Mouse (Mus musculus): ENCODE data around the gene Reep6. TPM values are rescaled to one million over a fixed set of nuclear protein-coding genes. Genes with fewer than 3 reads are reported as not detected.
"Not testable (repeated sequence)": the region's sequence is repeated elsewhere in the genome, so short reads cannot be mapped to it uniquely, and the experiment has no call there.

Gene Reep6
- total RNA-seq, 2 experiments from 2014 or later = 9.3 to 10.1 TPM

- no peak for DNase-seq (ENCODE audit: extremely low spot score in 1 of 2, low spot score in 2 of 2)
- intact Hi-C loops (cut with DNase I) = loop anchor here (10.0 kb wide), 1 partner anchor 160 kb away; no protein-coding TSS in a partner anchor
These were observed 15.4 kb downstream of the Reep6 start for GRCm38 (mm10) chr10:80345122-80345521.

- not testable (repeated sequence) for DNase-seq (ENCODE audit: extremely low spot score in 1 of 2, low spot score in 2 of 2)
- intact Hi-C loops (cut with DNase I) = loop anchor here (10.0 kb wide), 1 partner anchor 159 kb away; no protein-coding TSS in a partner anchor
These were observed 16.2 kb downstream of the Reep6 start for GRCm38 (mm10) chr10:80345929-80346328.

GRCm38 (mm10) chr10:80347514-80347967, 17.8 kb downstream of the Reep6 start:
- intact Hi-C loops (cut with DNase I) = loop anchor here (10.0 kb wide), 1 partner anchor 157 kb away; no protein-coding TSS in a partner anchor

GRCm38 (mm10) chr10:80348244-80348781, 18.6 kb downstream of the Reep6 start, which contains the start of gene Adamtsl5:
Gene Adamtsl5 (minus strand): TSS chr10:80348412.
- intact Hi-C loops (cut with DNase I) = loop anchor here (10.0 kb wide), 1 partner anchor 156 kb away; no protein-coding TSS in a partner anchor
- peak in 1 of 2 experiments; percentile 67 for DNase-seq (ENCODE audit: extremely low spot score in 1 of 2, low spot score in 2 of 2)

More at GRCm38 (mm10) chr10:80347514-80347967, 17.8 kb downstream of the Reep6 start:
- DNase-seq (ENCODE audit: extremely low spot score in 1 of 2, low spot score in 2 of 2) = peak in 1 of 2 experiments; percentile 39

GRCm38 (mm10) chr10:80348981-80349380, 19.2 kb downstream of the Reep6 start:
- peak in 1 of 2 experiments; percentile 55 for DNase-seq (ENCODE audit: extremely low spot score in 1 of 2, low spot score in 2 of 2)
- intact Hi-C loops (cut with DNase I) = loop anchor here (10.0 kb wide), 1 partner anchor 156 kb away; no protein-coding TSS in a partner anchor

- DNase-seq (ENCODE audit: extremely low spot score in 1 of 2, low spot score in 2 of 2) = peak; percentile 50 to 85
- intact Hi-C loops (cut with DNase I) = no loop called here
These were observed 20.5 kb downstream of the Reep6 start for GRCm38 (mm10) chr10:80350292-80350691.

GRCm38 (mm10) chr10:80351896-80352295, 22.1 kb downstream of the Reep6 start:
- no peak for DNase-seq (ENCODE audit: extremely low spot score in 1 of 2, low spot score in 2 of 2)
- intact Hi-C loops (cut with DNase I) = no loop called here

GRCm38 (mm10) chr10:80352727-80353126, 23.0 kb downstream of the Reep6 start:
- intact Hi-C loops (cut with DNase I) = no loop called here
- DNase-seq (ENCODE audit: extremely low spot score in 1 of 2, low spot score in 2 of 2) = no peak

GRCm38 (mm10) chr10:80355431-80355830, 25.7 kb downstream of the Reep6 start:
- DNase-seq (ENCODE audit: extremely low spot score in 1 of 2, low spot score in 2 of 2) = no peak
- intact Hi-C loops (cut with DNase I) = no loop called here

- DNase-seq (ENCODE audit: extremely low spot score in 1 of 2, low spot score in 2 of 2) = no peak
- intact Hi-C loops (cut with DNase I) = loop anchor here (2.0 kb wide), 1 partner anchor 17 kb away; no protein-coding TSS in a partner anchor
These were observed 26.4 kb downstream of the Reep6 start, which contains the start of gene Plk5 for GRCm38 (mm10) chr10:80356001-80356682. Gene Plk5 (plus strand): TSS chr10:80356459.

GRCm38 (mm10) chr10:80356737-80357136, 27.0 kb downstream of the Reep6 start:
- intact Hi-C loops (cut with DNase I) = loop anchor here (2.0 kb wide), 1 partner anchor 16 kb away; no protein-coding TSS in a partner anchor
- DNase-seq (ENCODE audit: extremely low spot score in 1 of 2, low spot score in 2 of 2) = no peak

- intact Hi-C loops (cut with DNase I) = loop anchor here (2.0 kb wide), 1 partner anchor 15 kb away; no protein-coding TSS in a partner anchor
- DNase-seq (ENCODE audit: extremely low spot score in 1 of 2, low spot score in 2 of 2) = no peak
These were observed 27.6 kb downstream of the Reep6 start for GRCm38 (mm10) chr10:80357336-80357735.

- peak in 1 of 2 experiments; percentile 59 for DNase-seq (ENCODE audit: extremely low spot score in 1 of 2, low spot score in 2 of 2)
- intact Hi-C loops (cut with DNase I) = loop anchor here (2.0 kb wide), 1 partner anchor 15 kb away; no protein-coding TSS in a partner anchor
These were observed 28.4 kb downstream of the Reep6 start for GRCm38 (mm10) chr10:80357994-80358639.

GRCm38 (mm10) chr10:80363734-80364133, 34.0 kb downstream of the Reep6 start:
- intact Hi-C loops (cut with DNase I) = no loop called here
- DNase-seq (ENCODE audit: extremely low spot score in 1 of 2, low spot score in 2 of 2) = no peak

- intact Hi-C loops (cut with DNase I) = no loop called here
- DNase-seq (ENCODE audit: extremely low spot score in 1 of 2, low spot score in 2 of 2) = no peak
These were observed 36.0 kb downstream of the Reep6 start for GRCm38 (mm10) chr10:80365736-80366135.

- no peak for DNase-seq (ENCODE audit: extremely low spot score in 1 of 2, low spot score in 2 of 2)
- intact Hi-C loops (cut with DNase I) = no loop called here
These were observed 38.2 kb downstream of the Reep6 start for GRCm38 (mm10) chr10:80367954-80368353.

GRCm38 (mm10) chr10:80368392-80368791, 38.6 kb downstream of the Reep6 start:
- intact Hi-C loops (cut with DNase I) = no loop called here
- DNase-seq (ENCODE audit: extremely low spot score in 1 of 2, low spot score in 2 of 2) = no peak

GRCm38 (mm10) chr10:80369995-80370747, 40.4 kb downstream of the Reep6 start:
- no peak for DNase-seq (ENCODE audit: extremely low spot score in 1 of 2, low spot score in 2 of 2)
- intact Hi-C loops (cut with DNase I) = loop anchor here (10.0 kb wide), 1 partner anchor 135 kb away; no protein-coding TSS in a partner anchor
